Mouse (Mus musculus) T-helper 17 cell (primary cell): ENCODE data around the gene Ifnlr1.

Source experiments
- in situ Hi-C, 2 experiments: fragments of 300-600 bp; cut with MboI, MseI; formaldehyde crosslinking; loops; 1 replicate in 1 of 2; 2 replicates in 1 of 2; pipeline ENCODE4 v1.15.1; 2025; ENCODE audit warnings: high pct_unique_total_duplicates in 2 of 2

Gene Ifnlr1

GRCm38 (mm10) chr4:135739672-135740071 is 53.6 kb downstream of the Ifnlr1 start:
- in situ Hi-C loops, result no loop called here

DNA sequence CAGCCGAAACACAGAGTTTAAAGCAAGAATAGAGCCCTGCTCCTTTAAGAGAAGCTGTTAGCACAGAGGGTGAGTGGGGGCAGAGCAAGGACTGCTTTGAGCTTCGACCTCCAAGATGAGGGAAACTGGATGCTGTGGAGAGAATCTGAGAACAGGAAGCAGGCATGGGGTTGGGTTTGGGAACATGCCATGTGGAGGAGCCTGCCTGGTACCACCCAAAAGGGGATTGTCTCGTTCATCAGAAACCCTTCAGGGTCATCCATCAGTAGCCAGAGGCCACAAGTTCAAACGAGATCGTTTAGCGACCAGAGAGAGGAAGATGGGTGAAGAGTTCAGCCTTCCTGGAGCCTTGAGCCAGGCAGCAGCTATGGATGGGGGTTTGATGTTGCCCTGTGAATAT is 57.4 kb downstream of the Ifnlr1 start:
- in situ Hi-C loops, result no loop called here

GRCm38 (mm10) chr4:135744726-135745448 is 58.8 kb downstream of the Ifnlr1 start:
- in situ Hi-C loops, result no loop called here

DNA sequence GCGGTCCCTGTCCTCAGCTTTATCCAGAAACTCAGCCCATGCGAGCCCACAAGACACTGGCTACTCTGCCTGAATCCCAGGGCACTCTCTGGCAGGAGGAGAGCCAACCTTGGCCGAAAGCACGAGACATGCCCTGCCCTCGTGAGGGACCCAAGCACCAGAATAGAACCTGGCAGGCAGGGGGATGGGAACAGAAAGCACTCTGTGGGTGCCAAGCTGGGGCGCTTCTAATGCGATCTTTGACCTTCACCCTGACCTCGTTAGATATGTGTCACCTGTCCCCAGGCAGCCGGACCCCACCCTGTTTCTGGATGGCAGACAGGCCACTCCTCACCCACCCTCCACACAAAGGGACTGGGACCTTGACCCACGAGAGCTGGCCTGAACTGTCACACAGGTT is 59.5 kb downstream of the Ifnlr1 start:
- in situ Hi-C loops, result no loop called here

DNA sequence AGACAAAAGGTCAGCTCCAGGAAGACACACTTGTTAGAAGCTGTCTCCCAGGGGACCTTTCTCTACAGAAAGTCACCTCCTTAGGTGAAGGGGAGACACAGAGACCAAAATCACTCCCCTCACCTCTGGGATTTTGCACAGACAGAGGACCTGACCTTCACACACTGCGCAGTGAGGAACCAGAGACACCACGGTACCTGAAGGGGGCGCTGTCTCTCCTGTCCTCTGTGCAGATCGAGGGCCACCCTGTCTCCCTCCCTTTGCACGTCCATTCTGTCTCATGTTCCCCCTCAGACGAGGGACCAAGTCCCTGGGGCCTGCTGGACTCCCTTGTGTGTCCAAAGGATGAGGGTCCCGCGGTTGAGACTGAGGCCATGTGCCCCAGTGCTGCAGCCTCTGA is 64.8 kb downstream of the Ifnlr1 start:
- in situ Hi-C loops, result no loop called here

- in situ Hi-C loops, result no loop called here
Observed at GRCm38 (mm10) chr4:135752106-135752778, 66.2 kb downstream of the Ifnlr1 start.

GRCm38 (mm10) chr4:135752779-135753164 is 66.7 kb downstream of the Ifnlr1 start:
- in situ Hi-C loops, result no loop called here
